Mouse (Mus musculus) layer of hippocampus, adult 9-10 months (tissue): ENCODE data around the gene 1110059E24Rik.
A peak's percentile ranks its signal among the peaks of the same experiment; 100 is the strongest.

ENCODE experiments used
- DNase-seq: peaks from one replicate; pipeline ENCODE4 v3.0.0; 2022; ENCODE audit warnings: low spot score

Gene 1110059E24Rik

DNA sequence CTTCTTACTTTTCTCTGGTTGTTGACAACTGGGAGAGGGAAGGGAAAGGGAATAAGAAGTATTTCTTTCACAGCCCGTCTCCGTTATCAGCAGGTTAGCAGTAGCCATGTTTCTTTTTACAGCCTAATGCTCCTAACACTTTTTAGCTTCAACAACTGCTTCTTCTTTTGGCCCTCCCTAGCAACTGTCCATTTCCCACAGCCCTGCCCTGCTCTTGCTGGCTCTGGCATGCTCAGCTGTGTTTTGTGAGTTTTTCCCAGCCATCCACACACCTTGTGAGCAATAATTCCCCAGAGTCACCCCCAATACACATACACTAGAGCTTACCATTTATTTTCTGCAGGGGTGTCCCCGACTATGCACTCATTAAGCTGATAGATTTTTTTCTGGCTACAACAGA is 75.3 kb downstream of the 1110059E24Rik start:
- DNase-seq, result no peak

DNA sequence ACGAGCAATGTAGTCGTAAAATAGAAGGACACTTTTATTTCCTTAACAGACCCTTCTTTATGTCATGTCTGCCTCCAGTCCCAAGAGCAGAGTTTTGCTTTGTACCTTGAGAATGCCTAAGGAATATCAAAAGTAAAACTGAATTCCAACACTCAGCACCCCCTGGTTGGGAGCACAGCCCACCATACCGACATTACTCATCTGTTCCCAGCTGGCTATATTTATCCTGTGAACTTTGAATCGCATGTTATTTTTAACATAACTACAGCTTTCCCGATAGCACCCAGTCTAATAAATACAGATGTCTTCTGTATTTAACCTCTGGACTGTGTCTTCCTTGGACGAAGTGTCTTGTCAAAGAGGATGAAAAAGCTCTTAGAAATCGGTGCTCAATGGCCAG is 80.8 kb downstream of the 1110059E24Rik start:
- no peak for DNase-seq

DNA sequence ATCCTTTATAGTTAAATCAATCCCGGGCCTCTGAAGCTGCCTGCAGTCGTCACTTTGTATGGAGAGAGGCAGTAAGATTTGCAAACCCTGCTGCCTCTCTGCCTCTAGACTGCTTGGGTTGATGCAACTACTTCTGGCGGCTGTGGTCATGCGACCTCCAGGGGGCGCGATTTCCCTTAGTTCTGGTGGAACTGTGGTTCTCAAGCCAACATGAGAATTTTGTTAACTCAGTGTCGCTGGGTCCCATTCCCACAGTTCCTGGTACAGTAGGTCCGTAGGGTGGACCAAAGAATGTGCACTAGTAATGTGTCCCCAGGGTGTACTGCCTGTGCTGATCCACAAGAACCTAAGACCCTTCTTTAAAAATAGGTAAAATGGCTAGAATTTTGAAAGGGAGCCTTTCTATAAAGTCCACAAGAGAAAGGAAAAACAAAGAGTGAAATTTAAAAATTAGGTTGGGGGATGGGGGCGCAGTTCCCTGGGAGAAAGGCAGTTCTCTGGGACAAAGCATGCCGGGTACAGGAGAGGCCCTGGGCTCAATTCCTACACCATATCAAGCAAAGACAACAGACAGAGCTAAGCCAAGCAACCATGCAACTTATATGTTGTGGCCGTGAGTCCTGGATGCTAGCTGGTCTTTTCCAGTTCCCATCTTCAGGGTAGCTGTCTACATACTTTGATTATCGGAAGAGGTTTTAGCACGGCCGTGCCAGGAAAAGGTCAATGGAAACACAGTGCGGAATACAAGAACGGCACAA is 81.4 kb downstream of the 1110059E24Rik start:
- DNase-seq, result peak; percentile 73

DNA sequence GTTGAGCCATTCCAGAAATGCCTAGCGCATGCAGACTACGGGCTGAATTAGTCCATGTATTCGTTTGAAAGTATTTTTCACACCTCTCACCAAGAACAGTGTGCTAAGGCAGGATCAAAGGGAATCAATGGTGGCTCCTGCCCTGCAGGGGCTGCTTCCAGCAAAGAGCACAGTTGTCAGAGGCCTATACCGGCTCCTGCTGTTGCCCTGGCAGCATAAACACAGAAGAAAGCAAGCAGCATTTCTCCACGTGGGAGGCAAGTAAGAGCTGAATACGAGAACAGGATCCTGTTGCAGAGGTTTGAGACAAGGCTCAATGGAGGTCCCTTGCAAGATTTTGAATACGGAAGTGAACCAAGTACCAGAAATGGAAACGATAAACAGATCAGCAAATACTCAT is 82.0 kb downstream of the 1110059E24Rik start:
- DNase-seq, result no peak

DNA sequence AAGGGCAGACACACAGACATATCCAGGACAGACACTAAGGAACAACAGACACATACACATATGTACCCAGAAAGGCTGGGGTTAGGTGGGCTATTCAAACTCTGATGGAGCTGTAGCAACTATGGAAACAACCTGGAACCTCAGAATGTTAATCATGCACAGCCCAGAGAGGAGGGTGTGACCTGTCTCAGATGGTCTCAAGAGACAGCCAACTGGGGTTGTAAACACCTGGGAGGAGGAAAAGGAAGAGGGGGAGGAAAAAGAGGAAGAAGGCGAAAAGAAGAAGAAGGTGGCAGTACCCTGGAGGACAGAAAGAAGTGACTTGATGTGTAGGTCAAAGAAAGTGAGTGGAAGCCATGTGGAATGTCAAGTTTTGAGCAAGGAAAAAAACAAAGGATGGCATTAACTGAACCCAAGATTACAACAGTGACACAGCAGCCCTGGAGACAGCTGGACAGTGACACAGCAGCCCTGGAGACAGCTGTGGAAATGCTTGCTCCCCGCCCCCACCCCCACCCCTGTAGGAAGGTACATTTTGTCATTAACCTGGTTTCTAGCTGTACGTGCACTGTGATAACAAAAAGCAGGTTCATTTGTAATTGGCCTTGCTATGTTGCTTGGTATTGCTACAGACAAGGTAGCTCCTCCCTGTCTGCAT is 84.1 kb downstream of the 1110059E24Rik start:
- no peak for DNase-seq

- no peak for DNase-seq
These were observed 84.8 kb downstream of the 1110059E24Rik start for GRCm38 (mm10) chr19:21567933-21568332.

DNA sequence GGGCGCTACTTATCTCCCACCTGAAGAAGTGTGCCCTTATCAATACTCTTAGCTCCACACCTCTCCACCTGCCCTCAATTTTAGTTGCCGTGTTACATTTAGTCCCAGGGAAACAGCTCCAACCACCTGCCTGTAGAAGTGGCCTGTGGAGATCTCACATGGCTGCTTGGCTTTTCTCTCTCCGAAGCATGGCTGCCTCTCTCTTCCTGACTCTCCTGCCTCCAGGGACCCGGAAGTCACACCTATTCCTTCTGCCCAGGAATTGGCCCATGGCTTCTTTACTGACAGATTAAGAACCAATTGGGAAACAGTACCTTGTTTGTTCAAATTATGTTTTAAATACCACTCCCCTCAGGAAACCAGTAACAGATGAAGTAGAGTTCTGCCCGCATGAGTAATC is 86.3 kb downstream of the 1110059E24Rik start:
- no peak for DNase-seq

- no peak for DNase-seq
These were observed 88.3 kb downstream of the 1110059E24Rik start for GRCm38 (mm10) chr19:21564461-21564797.

GRCm38 (mm10) chr19:21563789-21564460 is 88.9 kb downstream of the 1110059E24Rik start:
- peak; percentile 83 for DNase-seq

GRCm38 (mm10) chr19:21562996-21563395 is 89.8 kb downstream of the 1110059E24Rik start:
- no peak for DNase-seq

GRCm38 (mm10) chr19:21552801-21553200 is 100.0 kb downstream of the 1110059E24Rik start:
- no peak for DNase-seq

DNA sequence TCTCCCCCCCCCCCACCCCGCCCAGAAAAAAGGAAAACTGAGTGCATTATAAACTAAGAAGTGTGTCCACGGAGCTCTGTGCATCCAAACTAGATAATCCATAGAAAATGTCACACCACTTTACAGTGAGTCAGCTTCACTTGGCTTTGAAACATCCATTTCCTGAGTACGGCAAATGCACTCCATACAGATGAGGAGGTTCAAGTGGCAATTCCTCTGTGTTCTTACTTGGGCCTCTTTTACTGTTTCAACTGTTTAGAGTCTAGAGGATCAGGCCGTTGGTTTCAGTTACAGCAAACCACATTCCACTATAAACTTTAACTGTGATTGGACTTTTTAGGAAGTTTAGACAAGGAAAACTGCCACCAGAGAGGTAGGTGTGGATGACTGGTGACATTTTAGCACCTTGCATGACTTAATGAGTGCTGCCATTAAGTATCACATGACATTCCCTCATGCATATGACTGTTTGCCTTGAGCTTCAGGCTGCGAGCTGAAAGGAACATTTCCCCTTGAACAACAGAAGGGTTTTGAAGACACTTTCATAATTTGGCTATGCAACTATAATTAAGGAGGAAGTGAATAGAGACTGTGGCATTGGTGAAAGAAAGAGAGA is 100.7 kb downstream of the 1110059E24Rik start:
- no peak for DNase-seq

- no peak for DNase-seq
These were observed 103.1 kb downstream of the 1110059E24Rik start for GRCm38 (mm10) chr19:21549713-21550112.

DNA sequence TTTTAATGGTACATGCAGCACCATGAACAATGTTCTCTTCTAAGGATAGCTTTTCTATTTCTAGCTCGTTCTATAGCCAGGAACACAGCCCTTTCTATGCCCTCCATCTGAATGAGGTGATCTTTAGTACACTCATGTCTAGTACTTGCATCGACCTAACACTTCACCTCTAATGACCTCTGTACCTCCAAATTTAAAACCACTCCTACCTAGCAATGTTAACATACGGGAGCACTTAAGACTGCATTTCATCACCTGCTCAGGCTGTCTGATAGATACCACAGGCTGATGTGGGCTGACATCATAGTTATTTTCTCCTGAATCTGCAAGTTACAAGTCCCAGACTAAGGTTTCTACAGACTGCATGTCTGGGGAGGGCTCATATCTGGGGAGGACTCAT is 103.8 kb downstream of the 1110059E24Rik start:
- no peak for DNase-seq

DNA sequence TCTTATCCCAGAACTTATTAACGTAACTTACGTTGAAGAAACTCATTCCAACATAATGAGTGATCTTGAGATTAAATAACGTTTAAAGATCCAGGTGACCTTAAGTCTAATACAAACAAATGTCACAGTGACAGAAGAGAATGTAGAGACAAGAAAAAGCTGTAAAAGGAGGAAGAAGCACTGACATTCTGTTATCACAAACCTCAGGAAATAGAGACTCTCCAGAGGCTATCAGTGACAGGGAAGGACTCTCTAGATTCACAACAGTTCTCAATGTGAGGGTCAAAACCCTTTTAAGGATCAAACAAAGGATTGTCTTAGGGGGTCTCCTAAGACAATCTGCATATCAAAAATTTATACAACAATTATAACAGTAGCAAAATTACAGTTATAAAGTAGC is 115.7 kb downstream of the 1110059E24Rik start:
- no peak for DNase-seq
